Mouse (Mus musculus): ENCODE measurements at regions not wholly inside any gene's neighbourhood (a gene's known extent, or its start where the extent isn't known, plus 50 kb on each side); places are given as distances from the start of the nearest gene placed in this dataset.
"Not testable (repeated sequence)": the region's sequence is repeated elsewhere in the genome, so short reads cannot be mapped to it uniquely, and the experiment has no call there.

- no peak for DNase-seq (ENCODE audit: low read depth, low spot score)
These were observed 1337.9 kb downstream of the Efnb2 start for GRCm38 (mm10) chr8:7323067-7323675.

GRCm38 (mm10) chr8:7322376-7323066, 1338.5 kb downstream of the Efnb2 start:
- no peak for DNase-seq (ENCODE audit: low read depth, low spot score)

- DNase-seq (ENCODE audit: low read depth, low spot score): no peak
These were observed 1344.2 kb downstream of the Efnb2 start for GRCm38 (mm10) chr8:7316806-7317355.

DNA sequence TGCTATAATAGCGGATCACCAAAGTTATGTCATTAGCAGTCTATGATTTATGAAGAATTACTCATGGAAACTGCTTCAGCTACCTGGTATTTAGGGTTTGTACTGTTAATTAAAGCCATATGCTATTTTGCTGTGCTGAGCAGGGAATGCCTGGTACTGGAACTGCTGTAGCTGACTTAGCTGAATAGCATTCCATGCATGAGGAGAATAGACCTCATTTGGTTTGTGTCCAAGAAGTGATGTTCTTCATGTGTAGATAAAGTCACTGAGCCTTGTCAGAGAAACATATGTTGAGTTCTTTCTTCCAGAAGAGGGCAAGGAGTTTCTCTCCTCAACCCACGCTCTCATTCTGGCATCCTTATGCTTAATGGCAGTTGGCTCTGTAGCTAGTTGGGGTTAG, 1351.8 kb downstream of the Efnb2 start:
- no peak for DNase-seq (ENCODE audit: low read depth, low spot score)

DNA sequence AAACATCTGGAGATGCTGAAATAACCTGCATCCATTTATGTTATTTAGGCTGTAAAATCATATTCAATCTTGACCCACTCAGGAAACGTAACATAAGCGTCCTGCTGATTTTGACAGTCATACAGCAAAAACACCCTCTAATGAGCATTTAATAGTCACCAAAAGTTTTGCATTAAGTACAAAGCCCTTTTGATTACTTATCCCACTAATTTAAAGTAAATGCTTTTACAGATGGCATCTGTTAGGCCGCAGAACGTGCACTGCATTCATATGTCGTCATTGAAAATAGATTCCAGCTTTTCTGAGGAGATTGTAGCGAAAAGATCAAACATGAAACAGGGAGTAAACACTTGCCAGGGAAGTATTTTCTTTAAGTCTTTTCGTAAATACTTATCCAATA, 1371.7 kb downstream of the Efnb2 start:
- no peak for DNase-seq (ENCODE audit: low read depth, low spot score)

GRCm38 (mm10) chr8:7286581-7286980, 1374.5 kb downstream of the Efnb2 start:
- no peak for DNase-seq (ENCODE audit: low read depth, low spot score)

- DNase-seq (ENCODE audit: low read depth, low spot score): no peak
These were observed 1393.6 kb downstream of the Efnb2 start for GRCm38 (mm10) chr8:7267406-7267805.

- DNase-seq (ENCODE audit: low read depth, low spot score): not testable (repeated sequence)
These were observed 1406.7 kb downstream of the Efnb2 start for GRCm38 (mm10) chr8:7254336-7254735.

DNA sequence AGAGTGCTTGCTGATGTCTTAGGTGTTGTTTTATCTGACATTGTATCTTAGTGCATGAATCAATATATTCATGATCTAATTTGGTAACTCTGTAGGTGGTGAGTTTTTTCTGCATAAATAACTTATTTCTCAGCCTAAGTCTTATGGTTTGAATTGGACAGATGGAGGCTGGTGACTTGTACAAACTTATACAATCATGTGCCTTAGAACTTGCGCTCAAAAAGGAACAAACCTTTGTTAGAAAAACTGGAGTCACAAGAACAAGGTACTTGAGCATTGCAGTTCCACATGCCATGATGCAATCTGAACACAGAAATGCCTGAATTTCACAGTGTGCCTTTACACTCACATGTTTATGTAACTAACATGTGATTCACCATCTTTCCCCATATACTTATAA, 1420.7 kb downstream of the Efnb2 start:
- DNase-seq (ENCODE audit: low read depth, low spot score): no peak

DNA sequence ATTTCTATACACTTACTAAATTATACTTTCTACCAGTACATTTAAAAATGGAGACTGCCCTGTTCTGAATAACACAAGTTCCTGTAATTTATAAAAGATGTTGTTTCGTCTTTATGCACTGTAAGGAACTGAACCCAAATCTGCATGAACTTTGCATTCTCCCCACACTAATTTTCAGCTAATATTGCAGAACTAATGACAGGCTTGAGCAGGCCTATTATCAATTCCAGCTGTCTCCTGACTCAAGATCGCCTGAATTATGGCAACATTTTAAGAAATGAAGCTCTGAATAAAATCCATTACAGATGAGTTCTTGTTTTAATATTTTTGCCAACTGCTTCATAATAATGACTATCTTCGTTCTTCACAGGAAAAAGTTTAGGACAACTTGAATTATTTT, 1427.0 kb downstream of the Efnb2 start:
- no peak for DNase-seq (ENCODE audit: low read depth, low spot score)

GRCm38 (mm10) chr8:7219300-7219699, 1441.7 kb downstream of the Efnb2 start:
- DNase-seq (ENCODE audit: low read depth, low spot score): no peak

DNA sequence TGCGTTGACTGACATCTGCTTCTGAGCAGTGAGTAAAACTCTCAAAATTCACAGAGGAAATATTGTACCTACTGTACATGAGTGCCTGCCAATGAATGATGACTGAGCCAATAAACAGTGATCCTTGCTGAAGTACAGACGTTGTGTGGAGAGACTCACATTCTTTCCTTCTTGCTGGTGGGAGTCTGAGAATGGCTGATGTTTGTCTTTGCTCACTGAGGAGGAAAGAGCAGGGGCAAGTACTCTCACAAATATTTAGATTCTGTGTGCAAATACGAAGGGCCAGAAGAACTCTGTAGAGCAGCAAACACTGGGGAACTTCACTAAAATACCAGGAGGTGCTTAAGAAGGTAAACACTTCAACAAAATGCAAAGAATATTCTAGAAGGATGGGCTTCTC, 1453.9 kb downstream of the Efnb2 start:
- no peak for DNase-seq (ENCODE audit: low read depth, low spot score)

DNA sequence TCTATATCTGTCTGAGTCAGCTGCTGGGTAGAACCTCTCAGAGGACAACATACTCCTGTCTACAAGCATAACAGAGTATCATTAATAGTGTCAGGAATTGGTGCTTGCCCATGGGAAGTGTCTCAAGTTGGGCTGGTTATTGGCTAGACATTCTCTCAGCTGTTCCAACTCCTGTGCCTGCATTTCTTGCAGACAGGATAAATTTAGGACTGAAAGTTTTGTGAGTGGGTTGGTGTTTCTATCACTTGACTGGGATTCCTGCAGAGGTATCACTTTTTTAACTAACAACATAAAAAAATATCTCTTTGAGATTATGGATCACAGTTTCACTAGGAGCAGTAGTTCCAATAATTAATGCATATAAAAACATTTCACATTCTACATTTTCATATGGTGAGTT, 1454.4 kb downstream of the Efnb2 start:
- DNase-seq (ENCODE audit: low read depth, low spot score): no peak

DNA sequence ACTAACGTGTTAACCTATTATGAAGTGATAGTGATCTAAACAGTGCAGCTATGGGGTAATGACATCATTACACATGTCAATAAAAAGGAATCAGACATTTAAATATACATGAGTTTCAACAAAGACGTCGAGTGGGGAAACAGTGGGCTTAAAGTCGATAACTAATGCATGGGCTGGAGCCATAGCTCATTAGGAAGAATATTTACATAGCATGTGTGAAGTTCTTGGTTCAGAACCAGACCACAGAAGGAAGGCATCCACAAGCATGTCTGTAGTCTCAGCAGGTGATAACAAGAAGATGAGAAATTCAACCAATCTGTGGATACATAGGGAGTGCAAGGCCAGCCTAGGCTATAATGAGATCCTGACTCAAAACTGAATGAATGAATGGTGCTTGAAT, 1456.0 kb downstream of the Efnb2 start:
- no peak for DNase-seq (ENCODE audit: low read depth, low spot score)

- peak; percentile 51 for DNase-seq (ENCODE audit: low read depth, low spot score)
These were observed 1470.3 kb downstream of the Efnb2 start for GRCm38 (mm10) chr8:7190726-7191125.

GRCm38 (mm10) chr8:7163361-7163760, 1497.7 kb downstream of the Efnb2 start:
- no peak for DNase-seq (ENCODE audit: low read depth, low spot score)

- no peak for DNase-seq (ENCODE audit: low read depth, low spot score)
These were observed 1529.3 kb downstream of the Efnb2 start for GRCm38 (mm10) chr8:7131746-7132145.

DNA sequence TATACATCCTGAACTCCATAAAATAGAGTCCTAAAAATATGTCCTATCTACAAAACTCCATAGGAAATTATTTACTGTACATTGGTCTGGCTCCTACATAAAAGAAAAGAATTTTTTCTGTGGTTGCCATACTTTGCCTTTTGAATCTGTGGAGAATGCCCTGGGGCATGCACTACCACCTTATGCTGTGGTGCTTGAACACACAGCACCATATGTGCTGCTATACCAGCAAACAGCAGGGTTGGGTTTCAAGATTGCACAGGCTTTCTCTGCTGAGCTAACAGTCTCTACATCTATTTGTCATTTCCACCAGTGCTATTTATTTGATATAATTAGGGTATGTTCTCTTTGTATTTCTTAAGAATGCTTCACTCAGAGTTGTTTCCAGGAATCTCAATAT, 1552.2 kb downstream of the Efnb2 start:
- no peak for DNase-seq (ENCODE audit: low read depth, low spot score)

DNA sequence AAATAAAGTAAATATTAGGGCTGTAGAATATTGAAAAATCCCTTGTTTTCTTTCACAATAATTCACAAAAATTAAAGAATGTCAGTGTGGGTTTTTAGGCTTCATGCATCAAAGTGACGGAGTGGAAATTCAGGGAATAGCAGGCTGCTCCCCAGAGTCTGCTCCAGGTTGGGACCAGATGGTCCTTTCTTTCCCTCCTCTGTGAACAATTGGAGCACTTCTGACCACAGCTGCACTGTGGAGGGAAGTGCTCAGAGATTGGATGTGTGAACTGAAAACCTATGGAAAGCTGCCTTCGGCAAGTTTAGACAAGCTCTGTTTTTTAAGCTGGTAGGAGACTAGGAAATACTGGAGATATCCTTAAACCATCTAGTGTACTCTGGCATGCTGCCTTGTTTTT, 1563.5 kb downstream of the Efnb2 start:
- DNase-seq (ENCODE audit: low read depth, low spot score): no peak

- no peak for DNase-seq (ENCODE audit: low read depth, low spot score)
These were observed 1568.2 kb downstream of the Efnb2 start for GRCm38 (mm10) chr8:7092831-7093230.

DNA sequence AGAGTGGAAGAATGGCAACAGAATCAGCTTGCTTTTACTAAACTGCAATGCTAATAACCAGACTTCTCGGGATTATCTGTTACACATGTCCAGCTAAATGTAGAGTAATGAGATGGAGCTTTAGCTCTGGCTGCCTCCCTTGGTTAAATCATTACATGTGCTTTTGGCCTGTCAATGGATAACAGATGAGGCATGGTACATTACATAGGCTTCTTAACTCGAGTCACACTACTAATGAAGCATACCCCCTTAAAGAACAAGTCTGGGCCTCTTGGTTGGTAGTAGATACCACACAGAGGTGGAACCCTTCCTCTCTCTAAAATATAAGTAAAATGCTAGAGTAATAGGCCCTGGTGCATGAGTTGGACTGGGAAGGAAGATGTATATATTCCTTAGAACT, 1572.9 kb downstream of the Efnb2 start:
- no peak for DNase-seq (ENCODE audit: low read depth, low spot score)

GRCm38 (mm10) chr8:7060255-7060656, 1600.8 kb downstream of the Efnb2 start:
- peak; percentile 32 for DNase-seq (ENCODE audit: low read depth, low spot score)

GRCm38 (mm10) chr8:7026247-7026844, 1634.7 kb downstream of the Efnb2 start:
- no peak for DNase-seq (ENCODE audit: low read depth, low spot score)
